Mouse (Mus musculus): ENCODE measurements around the gene Epb42. TPM values are rescaled to one million over a fixed set of nuclear protein-coding genes. Genes with fewer than 3 reads are reported as not detected.

The Epb42 gene
- 3.6 and 3.7 TPM in 2 replicates for polyA plus RNA-seq (2014; fragmentation: Nextera tagmentation; extraction: Ambion mirVana)

DNA sequence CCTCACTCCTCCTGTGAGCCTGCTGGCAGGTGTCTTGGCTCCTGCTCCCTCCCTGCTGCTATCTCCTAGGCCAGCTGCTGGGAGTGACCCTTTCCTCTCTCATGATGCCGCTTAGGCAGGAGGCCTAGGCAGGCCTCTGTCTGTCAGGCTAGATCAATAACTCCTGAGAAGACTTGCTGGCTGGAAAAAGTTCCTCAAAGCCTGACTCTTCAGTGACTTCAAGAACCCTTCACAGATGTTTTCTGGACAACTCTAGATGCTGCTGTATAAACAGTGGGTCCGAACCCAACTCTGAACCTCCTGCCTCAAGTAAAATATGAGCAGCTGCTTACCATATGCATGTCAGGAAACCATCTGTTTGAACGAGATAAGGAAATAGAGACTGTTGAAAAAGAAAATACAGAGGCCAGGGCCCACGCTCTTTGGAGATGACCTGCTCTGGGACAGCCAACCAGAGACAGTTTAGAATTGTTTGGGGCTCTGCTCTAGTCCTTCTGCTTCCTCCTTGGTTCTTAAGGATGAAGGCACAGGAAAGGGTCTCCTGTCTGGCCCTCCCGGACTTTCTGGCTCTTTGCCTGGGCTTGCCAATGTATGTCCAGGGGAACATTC, at the start of gene Epb42:
Gene Epb42, minus strand, starts transcription at position 340 of the 609 bp plus-strand sequence.
- H3K27me3 ChIP-seq (ENCODE audit: control insufficient read depth, insufficient read depth, low read length) = no peaks in the 10 kb centered on the region
- no peaks in the 10 kb centered on the region for H3K9me3 ChIP-seq (ENCODE audit: control insufficient read depth, low read length)
- no peaks in the 10 kb centered on the region for H3K36me3 ChIP-seq (ENCODE audit: control insufficient read depth, insufficient read depth, low read length)
- DNase-seq (ENCODE audit: low spot score) (no peak), ATAC-seq (ENCODE audit: insufficient read depth, low FRiP score, low TSS enrichment) (no peak)
- no peaks in the 10 kb centered on the region for H3K4me1 ChIP-seq (ENCODE audit: control insufficient read depth, insufficient read depth, low read length)
- no peak within 1 kb of the TSS for H3K9ac ChIP-seq (ENCODE audit: low read length)
- no peak within 1 kb of the TSS for H3K4me2 ChIP-seq (ENCODE audit: low read depth)
- 59% methylated on average over 5 of the region's 5 CpGs for WGBS
- no peak within 1 kb of the TSS for H3K4me3 ChIP-seq (ENCODE audit: low read depth, low read length)
- no peak within 1 kb of the TSS for H3K27ac ChIP-seq (ENCODE audit: low read depth, low read length)

DNA sequence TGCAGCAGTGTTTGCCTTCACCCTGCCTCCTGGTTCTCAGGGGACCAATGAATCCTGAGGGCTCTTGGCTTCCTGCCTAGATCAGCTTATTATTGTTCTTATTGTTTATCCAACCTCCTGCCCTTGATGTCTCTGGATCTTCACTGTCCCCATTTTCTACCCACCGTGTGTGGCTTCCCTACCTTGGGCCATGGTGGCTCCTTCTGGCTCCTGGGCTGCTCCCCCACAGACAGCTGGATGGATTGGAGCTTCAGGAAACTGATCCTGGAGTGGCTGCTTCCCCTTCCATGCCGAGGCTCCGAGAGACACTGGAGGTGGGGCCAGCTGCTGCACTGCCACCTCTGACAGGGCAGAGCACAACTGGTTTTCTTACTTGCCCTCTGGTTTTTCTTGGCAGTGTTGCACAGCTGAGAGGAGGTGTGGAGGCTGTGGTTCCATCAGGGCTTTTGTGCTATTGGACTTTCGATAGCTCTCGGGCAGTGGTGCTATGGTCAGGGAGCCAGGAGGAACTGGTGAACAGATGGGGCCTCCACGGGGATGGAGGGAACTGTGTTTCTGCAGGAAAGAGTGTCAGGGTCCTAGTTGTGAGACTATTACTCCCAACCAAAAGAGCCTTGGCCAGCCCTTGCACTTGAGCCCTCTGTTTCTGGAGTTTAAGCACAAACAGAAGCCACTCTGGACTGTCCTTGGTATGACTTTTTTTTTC, 48.8 kb upstream of the Epb42 start, which contains the start of gene Tgm5:
Gene Tgm5, minus strand, starts transcription at position 362 of the 706 bp plus-strand sequence.
- no peak within 1 kb of the TSS for H3K4me2 ChIP-seq (ENCODE audit: low read depth)
- no peak within 1 kb of the TSS for H3K4me3 ChIP-seq (ENCODE audit: low read depth, low read length)
- no peaks in the 10 kb centered on the region for H3K36me3 ChIP-seq (ENCODE audit: control insufficient read depth, insufficient read depth, low read length)
- ATAC-seq (ENCODE audit: insufficient read depth, low FRiP score, low TSS enrichment) = no peak
- no peaks in the 10 kb centered on the region for H3K4me1 ChIP-seq (ENCODE audit: control insufficient read depth, insufficient read depth, low read length)
- no peak within 1 kb of the TSS for H3K9ac ChIP-seq (ENCODE audit: low read length)
- no peaks in the 10 kb centered on the region for H3K9me3 ChIP-seq (ENCODE audit: control insufficient read depth, low read length)
- H3K27ac ChIP-seq (ENCODE audit: low read depth, low read length) = no peak within 1 kb of the TSS
- 64% methylated on average over 6 of the region's 6 CpGs for WGBS
- no peak for DNase-seq (ENCODE audit: low spot score)
- no peaks in the 10 kb centered on the region for H3K27me3 ChIP-seq (ENCODE audit: control insufficient read depth, insufficient read depth, low read length)

DNA sequence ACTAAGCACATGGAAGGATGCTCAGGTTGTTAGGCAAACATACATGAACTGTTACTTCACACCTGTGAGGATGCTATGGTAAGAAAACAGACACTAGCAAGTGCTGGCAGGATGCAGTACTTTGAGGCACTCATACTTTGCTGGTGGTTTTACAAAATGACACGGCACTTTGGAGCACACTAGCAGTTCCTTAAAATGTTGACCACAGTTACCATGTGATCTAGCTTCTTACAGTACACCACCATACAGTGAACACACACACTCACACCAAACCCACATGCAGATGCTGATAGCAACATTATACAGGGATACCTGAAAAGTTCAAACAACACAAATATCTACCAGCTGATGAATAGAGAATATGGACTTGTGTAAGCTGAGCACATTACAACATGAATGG, 45.8 kb upstream of the Epb42 start:
- ATAC-seq (ENCODE audit: insufficient read depth, low FRiP score, low TSS enrichment) (no peak), DNase-seq (ENCODE audit: low spot score) (no peak)
- no peak overlapping the region for H3K9ac ChIP-seq (ENCODE audit: low read length)
- no peak overlapping the region for H3K4me3 ChIP-seq (ENCODE audit: low read depth, low read length)
- 91% methylated on average over 1 of the region's 1 CpGs for WGBS
- no peaks in the 10 kb centered on the region for H3K36me3 ChIP-seq (ENCODE audit: control insufficient read depth, insufficient read depth, low read length)
- no peaks in the 10 kb centered on the region for H3K4me1 ChIP-seq (ENCODE audit: control insufficient read depth, insufficient read depth, low read length)
- H3K27ac ChIP-seq (ENCODE audit: low read depth, low read length) = no peak overlapping the region
- no peaks in the 10 kb centered on the region for H3K9me3 ChIP-seq (ENCODE audit: control insufficient read depth, low read length)
- no peaks in the 10 kb centered on the region for H3K27me3 ChIP-seq (ENCODE audit: control insufficient read depth, insufficient read depth, low read length)
- H3K4me2 ChIP-seq (ENCODE audit: low read depth) = no peak overlapping the region

DNA sequence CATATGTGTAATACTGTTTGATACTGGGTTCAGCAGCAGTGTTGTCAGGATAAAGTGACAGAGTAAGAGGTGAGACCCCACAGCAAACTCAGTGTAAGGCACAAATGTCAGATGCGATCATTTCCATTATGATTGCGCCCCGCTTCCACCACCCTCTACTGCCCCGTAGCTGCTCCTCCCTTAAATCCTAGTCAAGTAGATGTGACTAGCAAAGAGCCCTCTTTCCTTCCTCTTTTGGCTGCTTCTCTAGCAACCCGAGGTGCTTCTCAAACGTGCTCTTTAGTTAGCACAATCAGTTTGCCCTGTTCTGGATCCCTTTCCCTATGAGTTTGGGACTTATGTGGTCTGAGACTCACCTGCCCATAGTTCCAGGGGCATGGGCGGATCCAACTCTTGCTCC, 37.9 kb upstream of the Epb42 start:
- ATAC-seq (ENCODE audit: insufficient read depth, low FRiP score, low TSS enrichment) (no peak), DNase-seq (ENCODE audit: low spot score) (no peak)
- WGBS = 82% methylated on average over 7 of the region's 7 CpGs
- no peak overlapping the region for H3K9ac ChIP-seq (ENCODE audit: low read length)
- no peaks in the 10 kb centered on the region for H3K9me3 ChIP-seq (ENCODE audit: control insufficient read depth, low read length)
- no peaks in the 10 kb centered on the region for H3K36me3 ChIP-seq (ENCODE audit: control insufficient read depth, insufficient read depth, low read length)
- no peak overlapping the region for H3K4me3 ChIP-seq (ENCODE audit: low read depth, low read length)
- no peak overlapping the region for H3K4me2 ChIP-seq (ENCODE audit: low read depth)
- no peak overlapping the region for H3K27ac ChIP-seq (ENCODE audit: low read depth, low read length)
- H3K27me3 ChIP-seq (ENCODE audit: control insufficient read depth, insufficient read depth, low read length) = no peaks in the 10 kb centered on the region
- H3K4me1 ChIP-seq (ENCODE audit: control insufficient read depth, insufficient read depth, low read length) = no peaks in the 10 kb centered on the region

DNA sequence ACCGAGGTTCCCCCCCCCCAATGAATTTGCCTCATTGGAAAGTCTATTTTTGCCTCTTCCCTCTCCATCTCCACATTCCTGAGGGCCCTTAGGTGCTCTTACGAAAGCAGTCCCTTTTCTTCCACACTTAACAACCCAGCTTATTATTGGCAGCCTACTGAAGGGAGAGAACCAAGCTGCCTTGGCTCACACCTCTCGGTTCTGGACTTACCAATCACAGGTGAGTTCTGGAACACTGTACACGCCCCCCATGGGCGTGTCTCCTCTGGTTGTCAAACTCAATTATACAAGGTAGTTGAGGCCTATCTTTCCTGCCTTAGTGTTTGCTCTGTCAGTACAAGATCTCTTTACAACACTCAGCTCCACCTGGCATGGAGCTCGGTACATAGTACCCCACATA, 35.0 kb upstream of the Epb42 start:
- Histone ChIP-seq H3K27me3 (ENCODE audit: control insufficient read depth, insufficient read depth, low read length) (no peaks in the 10 kb centered on the region), H3K27ac (ENCODE audit: low read depth, low read length) (no peak overlapping the region), H3K36me3 (ENCODE audit: control insufficient read depth, insufficient read depth, low read length) (no peaks in the 10 kb centered on the region), H3K4me2 (ENCODE audit: low read depth) (no peak overlapping the region), H3K4me1 (ENCODE audit: control insufficient read depth, insufficient read depth, low read length) (no peaks in the 10 kb centered on the region), H3K9ac (ENCODE audit: low read length) (no peak overlapping the region), H3K9me3 (ENCODE audit: control insufficient read depth, low read length) (no peaks in the 10 kb centered on the region), H3K4me3 (ENCODE audit: low read depth, low read length) (no peak overlapping the region)
- DNase-seq (ENCODE audit: low spot score) = no peak
- 80% methylated on average over 6 of the region's 6 CpGs for WGBS
- no peak for ATAC-seq (ENCODE audit: insufficient read depth, low FRiP score, low TSS enrichment)

DNA sequence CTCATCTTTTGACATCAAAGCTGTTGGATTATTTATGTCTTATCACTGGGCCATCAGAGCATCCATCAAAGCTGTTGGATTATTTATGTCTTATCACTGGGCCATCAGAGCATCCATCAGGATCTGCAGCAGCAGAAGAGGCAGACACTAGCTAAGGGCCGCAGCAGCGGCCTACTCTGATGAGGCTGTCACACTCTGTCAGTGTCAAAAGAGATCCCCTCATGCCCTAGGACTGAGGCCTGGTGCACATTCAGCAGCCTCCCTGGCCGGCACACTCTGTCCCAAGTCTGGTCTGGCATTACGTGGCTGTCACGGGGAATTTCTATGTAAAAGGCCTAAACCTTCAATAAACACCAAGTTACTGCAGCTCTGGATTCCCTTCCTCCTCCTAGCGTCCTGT, 32.6 kb upstream of the Epb42 start:
- Histone ChIP-seq H3K27me3 (ENCODE audit: control insufficient read depth, insufficient read depth, low read length) (no peaks in the 10 kb centered on the region), H3K9ac (ENCODE audit: low read length) (no peak overlapping the region), H3K4me3 (ENCODE audit: low read depth, low read length) (no peak overlapping the region), H3K4me1 (ENCODE audit: control insufficient read depth, insufficient read depth, low read length) (no peaks in the 10 kb centered on the region), H3K27ac (ENCODE audit: low read depth, low read length) (no peak overlapping the region), H3K9me3 (ENCODE audit: control insufficient read depth, low read length) (no peaks in the 10 kb centered on the region), H3K36me3 (ENCODE audit: control insufficient read depth, insufficient read depth, low read length) (no peaks in the 10 kb centered on the region), H3K4me2 (ENCODE audit: low read depth) (no peak overlapping the region)
- ATAC-seq (ENCODE audit: insufficient read depth, low FRiP score, low TSS enrichment) (no peak), DNase-seq (ENCODE audit: low spot score) (no peak)
- 58% methylated on average over 6 of the region's 6 CpGs for WGBS

DNA sequence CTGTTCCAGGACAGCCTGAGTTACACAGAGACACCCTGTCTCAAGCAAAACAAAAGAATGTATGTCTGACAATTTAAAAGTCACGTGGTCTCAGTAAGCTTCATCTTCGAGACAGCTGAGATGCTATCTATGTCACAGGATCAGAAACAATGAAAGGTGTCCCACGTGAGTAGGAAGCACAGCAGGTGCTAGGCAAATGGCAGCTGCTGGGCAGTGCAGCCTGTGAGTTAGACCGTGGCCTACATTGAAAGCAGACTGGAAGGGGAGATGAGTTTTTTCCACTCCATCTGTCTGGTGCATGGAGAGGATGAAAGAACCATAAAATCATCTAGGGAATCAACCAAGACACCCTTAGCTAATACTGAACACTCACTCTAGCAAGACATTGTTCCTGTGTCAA, 30.2 kb upstream of the Epb42 start:
- 68% methylated on average over 4 of the region's 4 CpGs for WGBS
- DNase-seq (ENCODE audit: low spot score) = no peak
- ATAC-seq (ENCODE audit: insufficient read depth, low FRiP score, low TSS enrichment) = no peak
- H3K36me3 ChIP-seq (ENCODE audit: control insufficient read depth, insufficient read depth, low read length) = no peaks in the 10 kb centered on the region
- H3K4me2 ChIP-seq (ENCODE audit: low read depth) = no peak overlapping the region
- no peak overlapping the region for H3K4me3 ChIP-seq (ENCODE audit: low read depth, low read length)
- no peak overlapping the region for H3K27ac ChIP-seq (ENCODE audit: low read depth, low read length)
- H3K9ac ChIP-seq (ENCODE audit: low read length) = no peak overlapping the region
- H3K9me3 ChIP-seq (ENCODE audit: control insufficient read depth, low read length) = no peaks in the 10 kb centered on the region
- no peaks in the 10 kb centered on the region for H3K27me3 ChIP-seq (ENCODE audit: control insufficient read depth, insufficient read depth, low read length)
- no peaks in the 10 kb centered on the region for H3K4me1 ChIP-seq (ENCODE audit: control insufficient read depth, insufficient read depth, low read length)

DNA sequence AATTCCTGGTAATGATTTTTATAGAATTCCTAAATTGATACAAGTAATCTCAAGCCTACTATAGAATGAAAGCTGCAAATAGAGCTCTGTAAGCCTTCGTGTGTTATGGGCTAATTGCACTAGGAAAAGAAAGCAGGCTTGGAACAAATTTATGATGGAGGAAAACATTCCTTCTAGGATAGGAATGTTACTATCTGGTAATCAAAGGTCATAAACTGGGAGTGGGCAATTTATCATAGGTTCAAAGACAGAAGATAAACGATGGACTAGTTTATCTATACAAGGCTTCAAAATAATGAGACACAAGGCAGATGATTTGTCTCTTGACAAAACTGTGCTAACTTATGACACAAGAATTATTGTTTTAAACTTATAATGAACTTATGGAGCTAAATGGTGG, 24.4 kb upstream of the Epb42 start:
- no peak overlapping the region for H3K4me2 ChIP-seq (ENCODE audit: low read depth)
- H3K27ac ChIP-seq (ENCODE audit: low read depth, low read length) = no peak overlapping the region
- 75% methylated on average over 2 of the region's 2 CpGs for WGBS
- no peaks in the 10 kb centered on the region for H3K9me3 ChIP-seq (ENCODE audit: control insufficient read depth, low read length)
- no peak overlapping the region for H3K9ac ChIP-seq (ENCODE audit: low read length)
- no peak overlapping the region for H3K4me3 ChIP-seq (ENCODE audit: low read depth, low read length)
- no peak for DNase-seq (ENCODE audit: low spot score)
- no peaks in the 10 kb centered on the region for H3K27me3 ChIP-seq (ENCODE audit: control insufficient read depth, insufficient read depth, low read length)
- no peaks in the 10 kb centered on the region for H3K4me1 ChIP-seq (ENCODE audit: control insufficient read depth, insufficient read depth, low read length)
- no peak for ATAC-seq (ENCODE audit: insufficient read depth, low FRiP score, low TSS enrichment)
- no peaks in the 10 kb centered on the region for H3K36me3 ChIP-seq (ENCODE audit: control insufficient read depth, insufficient read depth, low read length)

DNA sequence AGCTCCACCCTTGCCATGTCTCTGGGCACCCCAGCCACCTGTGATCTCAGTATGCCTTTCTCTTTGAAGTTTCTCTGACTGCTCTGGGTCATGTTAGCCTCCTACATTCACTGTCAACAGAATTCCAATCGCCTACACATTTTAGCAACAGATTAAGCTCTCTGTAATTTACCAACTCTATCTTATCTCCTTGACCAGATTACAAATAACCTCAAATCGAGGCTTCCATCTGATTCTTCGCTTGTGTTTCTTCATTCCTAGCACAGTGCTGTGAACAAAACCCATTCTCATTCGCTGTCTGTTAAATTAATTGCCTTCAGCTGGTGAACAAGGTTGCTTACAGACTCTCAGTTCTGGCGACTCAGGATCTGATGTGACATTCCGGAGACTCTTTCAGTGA, 21.1 kb upstream of the Epb42 start:
- Histone ChIP-seq H3K9ac (ENCODE audit: low read length) (no peak overlapping the region), H3K36me3 (ENCODE audit: control insufficient read depth, insufficient read depth, low read length) (no peaks in the 10 kb centered on the region), H3K27ac (ENCODE audit: low read depth, low read length) (no peak overlapping the region), H3K4me3 (ENCODE audit: low read depth, low read length) (no peak overlapping the region), H3K4me2 (ENCODE audit: low read depth) (no peak overlapping the region), H3K27me3 (ENCODE audit: control insufficient read depth, insufficient read depth, low read length) (no peaks in the 10 kb centered on the region), H3K4me1 (ENCODE audit: control insufficient read depth, insufficient read depth, low read length) (no peaks in the 10 kb centered on the region), H3K9me3 (ENCODE audit: control insufficient read depth, low read length) (no peaks in the 10 kb centered on the region)
- 72% methylated on average over 6 of the region's 6 CpGs for WGBS
- ATAC-seq (ENCODE audit: insufficient read depth, low FRiP score, low TSS enrichment) = no peak
- DNase-seq (ENCODE audit: low spot score) = no peak
